Mouse (Mus musculus): Measurements from ENCODE around the gene Nmnat2. TPM values are rescaled to one million over a fixed set of nuclear protein-coding genes. Genes with fewer than 3 reads are reported as not detected.
A peak's percentile ranks its signal among the peaks of the same experiment; 100 is the strongest.

Nmnat2 gene
- polyA plus RNA-seq, 1 experiment, result 0.63 TPM

DNA sequence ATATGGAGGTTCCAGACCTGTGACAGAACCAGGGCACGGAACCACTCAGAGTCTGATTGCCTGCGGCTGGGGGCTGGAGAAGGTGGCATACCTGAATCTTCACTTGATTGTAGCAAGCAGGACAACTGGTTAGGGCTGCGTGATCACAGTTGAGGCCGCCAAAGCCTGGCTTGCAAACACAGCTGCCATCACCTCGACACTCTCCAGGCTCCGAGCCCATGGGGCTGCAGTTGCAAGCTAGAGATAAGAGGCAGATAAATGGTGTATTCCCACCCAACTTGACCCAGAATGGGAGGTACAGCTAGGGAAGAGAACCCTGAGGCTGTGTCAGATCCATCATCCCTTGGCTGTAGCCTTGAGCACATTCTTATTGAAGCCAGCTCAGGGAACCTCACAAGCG, 184.8 kb downstream of the Nmnat2 start:
- Histone ChIP-seq H3K4me3 (ENCODE audit: extremely low read depth, insufficient read depth, insufficient read length) (no peak overlapping the region), H3K27me3 (ENCODE audit: control insufficient read depth, insufficient read depth, low read length) (no peaks in the 10 kb centered on the region), H3K27ac (ENCODE audit: insufficient read depth, low read length) (no peak overlapping the region), H3K36me3 (ENCODE audit: control insufficient read depth, insufficient read depth, low read length) (no peaks in the 10 kb centered on the region), H3K4me1 (ENCODE audit: control insufficient read depth, insufficient read depth, insufficient read length) (no peaks in the 10 kb centered on the region)
- TF ChIP-seq CTCF (IDR thresholded peaks at IDR 0.05; ENCODE audit: extremely low read depth, insufficient read depth, insufficient read length, insufficient replicate concordance) (no peak), POLR2A (IDR thresholded peaks at IDR 0.05; ENCODE audit: low read depth, low read length) (no peak)
- WGBS, result 83% methylated on average over 7 of the region's 7 CpGs
- no peak for DNase-seq (ENCODE audit: low read depth in 1 of 2, low spot score in 2 of 2)

DNA sequence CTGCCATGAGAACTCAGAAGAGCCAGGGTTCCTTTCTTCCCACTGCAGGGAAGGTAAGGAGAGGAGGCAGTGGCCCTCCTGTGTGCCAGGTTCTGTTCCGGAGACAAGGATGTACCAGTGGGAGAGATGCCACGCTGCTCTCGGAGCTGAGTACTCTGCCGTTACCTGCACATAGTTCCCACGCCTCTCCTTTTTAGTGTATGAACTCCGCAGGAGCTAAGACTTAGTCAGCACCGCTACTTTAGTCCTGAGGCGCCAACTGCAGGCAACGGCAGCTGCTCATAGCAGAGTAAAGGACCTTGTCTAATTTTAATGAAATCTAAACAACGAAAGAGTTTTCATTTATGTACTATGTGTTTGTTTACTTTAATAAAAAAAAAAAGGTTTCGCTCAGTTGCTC, 185.5 kb downstream of the Nmnat2 start:
- no peak for DNase-seq (ENCODE audit: low read depth in 1 of 2, low spot score in 2 of 2)
- Histone ChIP-seq H3K27me3 (ENCODE audit: control insufficient read depth, insufficient read depth, low read length) (no peaks in the 10 kb centered on the region), H3K4me3 (ENCODE audit: extremely low read depth, insufficient read depth, insufficient read length) (no peak overlapping the region), H3K36me3 (ENCODE audit: control insufficient read depth, insufficient read depth, low read length) (no peaks in the 10 kb centered on the region), H3K27ac (ENCODE audit: insufficient read depth, low read length) (no peak overlapping the region), H3K4me1 (ENCODE audit: control insufficient read depth, insufficient read depth, insufficient read length) (no peaks in the 10 kb centered on the region)
- TF ChIP-seq CTCF (IDR thresholded peaks at IDR 0.05; ENCODE audit: extremely low read depth, insufficient read depth, insufficient read length, insufficient replicate concordance) (no peak), POLR2A (IDR thresholded peaks at IDR 0.05; ENCODE audit: low read depth, low read length) (no peak)
- WGBS, result 82% methylated on average over 11 of the region's 11 CpGs

DNA sequence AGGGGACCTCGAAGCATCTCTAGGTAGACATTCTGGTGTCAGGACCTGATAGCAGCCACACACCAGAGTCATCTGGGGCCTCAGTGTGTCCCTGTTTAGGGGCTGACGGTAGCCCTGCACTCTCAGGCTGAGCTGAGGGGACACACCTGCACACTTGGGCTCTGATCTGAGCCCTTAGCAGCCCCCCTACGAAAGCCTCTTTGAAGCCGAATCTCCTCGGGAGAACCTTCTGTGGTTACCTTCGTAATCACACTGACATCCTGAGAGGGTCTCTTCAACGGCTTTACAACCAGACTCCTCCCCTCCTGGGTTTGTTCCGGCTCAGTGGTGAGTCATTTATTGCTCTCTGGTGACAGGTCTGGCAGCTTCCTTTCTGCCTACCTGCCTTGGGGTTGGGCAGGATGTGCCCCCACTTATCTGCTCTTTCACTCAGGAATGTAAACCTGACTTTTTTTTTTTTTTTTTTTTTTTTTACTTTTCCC, 186.0 kb downstream of the Nmnat2 start:
- Histone ChIP-seq H3K4me1 (ENCODE audit: control insufficient read depth, insufficient read depth, insufficient read length) (no peaks in the 10 kb centered on the region), H3K27ac (ENCODE audit: insufficient read depth, low read length) (no peak overlapping the region), H3K4me3 (ENCODE audit: extremely low read depth, insufficient read depth, insufficient read length) (no peak overlapping the region), H3K36me3 (ENCODE audit: control insufficient read depth, insufficient read depth, low read length) (no peaks in the 10 kb centered on the region), H3K27me3 (ENCODE audit: control insufficient read depth, insufficient read depth, low read length) (no peaks in the 10 kb centered on the region)
- DNase-seq (ENCODE audit: low read depth in 1 of 2, low spot score in 2 of 2), result peak in 1 of 2 experiments; percentile 4
- TF ChIP-seq POLR2A (IDR thresholded peaks at IDR 0.05; ENCODE audit: low read depth, low read length), result no peak
- no peak for TF ChIP-seq CTCF (IDR thresholded peaks at IDR 0.05; ENCODE audit: extremely low read depth, insufficient read depth, insufficient read length, insufficient replicate concordance)
- 6% methylated on average over 8 of the region's 8 CpGs for WGBS

DNA sequence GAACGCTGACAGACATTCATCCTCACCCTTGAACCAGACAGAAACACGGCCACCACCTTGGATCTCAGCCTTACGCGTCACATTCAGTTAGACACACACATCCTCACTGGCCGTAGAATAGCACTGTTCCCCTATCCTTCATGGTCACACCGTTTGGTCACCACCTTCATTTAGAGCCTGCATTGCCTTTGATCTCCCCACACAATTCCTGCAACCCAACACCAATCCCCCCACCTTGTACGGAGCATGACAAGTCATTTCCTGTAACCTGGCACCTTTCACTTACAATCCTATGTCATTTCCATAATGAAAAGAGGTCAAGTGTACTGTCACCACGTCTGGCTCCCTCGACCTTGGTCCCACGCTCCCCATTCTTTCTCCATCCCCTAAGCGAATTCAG, 189.2 kb downstream of the Nmnat2 start:
- no peak for DNase-seq (ENCODE audit: low read depth in 1 of 2, low spot score in 2 of 2)
- TF ChIP-seq CTCF (IDR thresholded peaks at IDR 0.05; ENCODE audit: extremely low read depth, insufficient read depth, insufficient read length, insufficient replicate concordance), result no peak
- TF ChIP-seq POLR2A (IDR thresholded peaks at IDR 0.05; ENCODE audit: low read depth, low read length), result no peak
- Histone ChIP-seq H3K4me3 (ENCODE audit: extremely low read depth, insufficient read depth, insufficient read length) (no peak overlapping the region), H3K27ac (ENCODE audit: insufficient read depth, low read length) (no peak overlapping the region), H3K4me1 (ENCODE audit: control insufficient read depth, insufficient read depth, insufficient read length) (no peaks in the 10 kb centered on the region), H3K27me3 (ENCODE audit: control insufficient read depth, insufficient read depth, low read length) (no peaks in the 10 kb centered on the region), H3K36me3 (ENCODE audit: control insufficient read depth, insufficient read depth, low read length) (no peaks in the 10 kb centered on the region)
- 89% methylated on average over 11 of the region's 11 CpGs for WGBS

DNA sequence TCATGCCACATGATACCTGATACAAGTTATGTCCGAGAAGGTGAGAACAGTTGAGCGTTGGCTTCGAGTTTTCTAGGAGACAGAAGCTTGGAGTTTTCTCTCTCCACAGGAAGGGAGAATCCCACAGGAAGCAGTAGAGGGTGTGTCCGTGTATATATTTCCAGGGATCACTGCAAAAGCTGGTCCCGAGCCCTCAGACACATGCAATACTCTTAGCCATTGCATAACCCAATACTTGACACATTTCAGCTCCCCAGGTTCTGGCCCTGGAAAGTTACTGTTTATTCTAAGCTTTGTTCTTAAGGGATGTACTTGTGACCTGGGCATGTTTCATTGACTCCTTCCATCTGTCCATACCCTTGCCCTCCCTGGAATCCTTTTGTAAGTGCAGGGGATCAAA, 191.0 kb downstream of the Nmnat2 start:
- TF ChIP-seq CTCF (IDR thresholded peaks at IDR 0.05; ENCODE audit: extremely low read depth, insufficient read depth, insufficient read length, insufficient replicate concordance), result no peak
- no peak for TF ChIP-seq POLR2A (IDR thresholded peaks at IDR 0.05; ENCODE audit: low read depth, low read length)
- Histone ChIP-seq H3K27me3 (ENCODE audit: control insufficient read depth, insufficient read depth, low read length) (no peaks in the 10 kb centered on the region), H3K4me3 (ENCODE audit: extremely low read depth, insufficient read depth, insufficient read length) (no peak overlapping the region), H3K4me1 (ENCODE audit: control insufficient read depth, insufficient read depth, insufficient read length) (no peaks in the 10 kb centered on the region), H3K27ac (ENCODE audit: insufficient read depth, low read length) (no peak overlapping the region), H3K36me3 (ENCODE audit: control insufficient read depth, insufficient read depth, low read length) (no peaks in the 10 kb centered on the region)
- no peak for DNase-seq (ENCODE audit: low read depth in 1 of 2, low spot score in 2 of 2)
- WGBS, result 82% methylated on average over 5 of the region's 5 CpGs

DNA sequence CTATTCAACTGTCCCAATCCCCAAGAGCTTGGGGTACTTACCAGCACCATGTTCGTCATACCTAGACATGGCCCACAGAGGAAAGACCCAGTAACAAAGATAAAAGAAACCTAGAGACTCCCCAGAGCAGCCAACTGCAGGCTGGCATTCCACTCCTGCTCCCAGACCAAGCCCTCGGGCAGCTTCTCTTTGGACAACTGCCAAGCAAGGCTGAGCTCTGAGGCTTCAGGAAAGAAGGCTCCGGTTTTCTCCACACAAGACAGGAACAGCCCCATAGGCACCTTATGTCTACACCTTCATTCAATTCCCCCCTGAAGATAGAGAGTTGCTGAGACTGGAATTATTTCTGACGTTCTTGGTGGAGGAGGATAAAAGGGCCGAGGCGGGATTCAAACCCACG, 197.8 kb downstream of the Nmnat2 start:
- Histone ChIP-seq H3K36me3 (ENCODE audit: control insufficient read depth, insufficient read depth, low read length) (no peaks in the 10 kb centered on the region), H3K4me1 (ENCODE audit: control insufficient read depth, insufficient read depth, insufficient read length) (no peaks in the 10 kb centered on the region), H3K4me3 (ENCODE audit: extremely low read depth, insufficient read depth, insufficient read length) (no peak overlapping the region), H3K27ac (ENCODE audit: insufficient read depth, low read length) (no peak overlapping the region), H3K27me3 (ENCODE audit: control insufficient read depth, insufficient read depth, low read length) (no peaks in the 10 kb centered on the region)
- 82% methylated on average over 7 of the region's 7 CpGs for whole genome bisulfite sequencing
- TF ChIP-seq POLR2A (IDR thresholded peaks at IDR 0.05; ENCODE audit: low read depth, low read length) (no peak), CTCF (IDR thresholded peaks at IDR 0.05; ENCODE audit: extremely low read depth, insufficient read depth, insufficient read length, insufficient replicate concordance) (no peak)
- DNase-seq (ENCODE audit: low read depth in 1 of 2, low spot score in 2 of 2), result no peak

DNA sequence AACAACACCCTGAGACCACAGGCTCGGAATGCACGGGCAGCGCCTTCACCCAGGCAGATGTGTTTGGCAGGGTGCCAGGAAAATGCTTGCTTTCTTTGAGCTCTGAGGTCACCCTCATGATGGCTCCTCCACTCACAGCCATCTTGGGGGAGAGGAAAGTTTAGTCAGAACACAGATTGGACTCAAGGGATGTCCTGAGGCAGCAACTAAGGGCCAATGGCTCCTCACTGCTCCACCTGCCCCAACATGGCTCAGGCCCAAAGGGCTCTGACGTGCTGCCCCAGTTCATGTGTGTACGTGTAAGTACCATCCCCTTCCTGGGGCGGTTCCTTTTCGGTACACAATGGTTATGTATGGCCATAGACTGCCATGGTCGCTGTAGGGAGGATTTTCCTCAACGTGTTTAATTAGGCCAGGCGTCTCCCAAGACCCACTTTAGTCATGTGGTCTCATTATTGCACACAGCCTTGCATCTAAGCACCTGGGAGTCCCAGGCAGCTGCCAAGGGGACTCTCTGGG, 198.9 kb downstream of the Nmnat2 start:
- TF ChIP-seq CTCF (IDR thresholded peaks at IDR 0.05; ENCODE audit: extremely low read depth, insufficient read depth, insufficient read length, insufficient replicate concordance) (no peak), POLR2A (IDR thresholded peaks at IDR 0.05; ENCODE audit: low read depth, low read length) (no peak)
- 70% methylated on average over 10 of the region's 10 CpGs for WGBS
- Histone ChIP-seq H3K4me1 (ENCODE audit: control insufficient read depth, insufficient read depth, insufficient read length) (no peaks in the 10 kb centered on the region), H3K4me3 (ENCODE audit: extremely low read depth, insufficient read depth, insufficient read length) (no peak overlapping the region), H3K27me3 (ENCODE audit: control insufficient read depth, insufficient read depth, low read length) (no peaks in the 10 kb centered on the region), H3K36me3 (ENCODE audit: control insufficient read depth, insufficient read depth, low read length) (no peaks in the 10 kb centered on the region), H3K27ac (ENCODE audit: insufficient read depth, low read length) (no peak overlapping the region)
- DNase-seq (ENCODE audit: low read depth in 1 of 2, low spot score in 2 of 2), result no peak

All from spleen, adult 2 months (tissue).